Mouse (Mus musculus): ENCODE data around the gene Bcas3. TPM values are rescaled to one million over a fixed set of nuclear protein-coding genes. Genes with fewer than 3 reads are reported as not detected.

Gene Bcas3
- total RNA-seq, 2 experiments from 2014 or later, result 25.3 to 28.5 TPM

- no peak for DNase-seq
- intact Hi-C loops (cut with DNase I; ENCODE audit: low total_unique reads), result no loop called here
Measured at GRCm38 (mm10) chr11:85366168-85366567, 13.2 kb downstream of the Bcas3 start.

DNA sequence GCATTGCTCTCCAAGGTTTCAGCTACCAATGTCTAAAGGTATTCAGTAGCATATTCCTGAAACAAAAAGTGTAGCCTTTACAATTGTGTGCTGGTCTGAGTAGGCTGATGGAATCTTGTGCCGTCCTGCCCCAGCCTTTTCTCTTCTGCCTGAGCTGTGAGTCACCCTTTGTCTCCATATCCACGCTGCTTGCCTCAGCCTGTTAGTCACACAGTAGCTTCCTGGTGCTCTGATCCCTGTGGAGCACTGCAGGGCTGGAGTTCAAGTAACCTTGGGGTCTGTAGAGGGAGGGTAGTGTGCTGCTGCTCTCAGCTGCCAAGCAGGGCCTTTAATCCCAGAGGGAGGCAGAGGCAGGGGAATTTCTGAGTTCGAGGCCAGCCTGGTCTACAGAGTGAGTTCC lies 14.9 kb downstream of the Bcas3 start:
- intact Hi-C loops (cut with DNase I; ENCODE audit: low total_unique reads), result no loop called here

DNA sequence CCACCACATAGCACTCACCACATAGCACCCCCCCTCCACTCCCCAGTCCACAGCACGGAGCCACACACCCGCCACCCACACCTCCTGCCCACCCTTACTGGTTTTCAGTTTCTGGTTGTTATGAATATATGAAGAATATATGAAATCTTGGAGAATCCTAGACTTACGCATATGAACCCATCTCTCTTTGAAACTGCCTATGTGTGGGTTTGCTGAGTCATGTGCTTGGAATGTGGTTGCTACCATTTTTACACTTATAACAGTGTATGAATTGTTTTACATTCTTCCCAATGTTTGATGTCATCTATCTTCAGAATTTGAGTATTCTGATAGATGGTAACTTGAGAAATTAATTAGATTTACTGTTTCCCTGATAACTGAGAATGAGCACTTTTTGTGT lies 26.1 kb downstream of the Bcas3 start:
- no peak for DNase-seq
- intact Hi-C loops (cut with DNase I; ENCODE audit: low total_unique reads), result no loop called here

More for the DNA sequence above, 14.9 kb downstream of the Bcas3 start:
- no peak for DNase-seq

DNA sequence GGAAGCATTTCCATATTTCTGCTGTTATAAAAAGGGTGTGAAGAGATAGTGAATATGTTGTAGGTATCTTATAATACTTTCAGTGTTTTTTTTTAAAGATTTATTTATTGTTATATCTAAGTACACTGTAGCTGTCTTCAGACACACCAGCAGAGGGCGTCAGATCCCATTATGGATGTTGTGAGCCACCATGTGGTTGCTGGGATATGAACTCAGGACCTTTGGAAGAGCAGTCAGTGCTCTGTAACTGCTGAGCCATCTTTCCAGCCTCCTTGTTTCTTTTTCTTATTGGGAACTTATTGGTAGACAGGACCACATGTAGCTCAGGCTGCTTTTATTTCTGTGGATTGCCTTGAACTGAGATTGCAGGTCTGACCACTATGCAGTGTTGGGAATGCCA lies 27.1 kb downstream of the Bcas3 start:
- intact Hi-C loops (cut with DNase I; ENCODE audit: low total_unique reads), result loop anchor here (5.0 to 10.0 kb wide), 2 partner anchors 87 to 445 kb away; no protein-coding TSS in a partner anchor
- no peak for DNase-seq

GRCm38 (mm10) chr11:85382055-85382454 lies 29.1 kb downstream of the Bcas3 start:
- intact Hi-C loops (cut with DNase I; ENCODE audit: low total_unique reads), result loop anchor here (5.0 to 10.0 kb wide), 2 partner anchors 85 to 443 kb away; no protein-coding TSS in a partner anchor
- DNase-seq, result peak; percentile 47

DNA sequence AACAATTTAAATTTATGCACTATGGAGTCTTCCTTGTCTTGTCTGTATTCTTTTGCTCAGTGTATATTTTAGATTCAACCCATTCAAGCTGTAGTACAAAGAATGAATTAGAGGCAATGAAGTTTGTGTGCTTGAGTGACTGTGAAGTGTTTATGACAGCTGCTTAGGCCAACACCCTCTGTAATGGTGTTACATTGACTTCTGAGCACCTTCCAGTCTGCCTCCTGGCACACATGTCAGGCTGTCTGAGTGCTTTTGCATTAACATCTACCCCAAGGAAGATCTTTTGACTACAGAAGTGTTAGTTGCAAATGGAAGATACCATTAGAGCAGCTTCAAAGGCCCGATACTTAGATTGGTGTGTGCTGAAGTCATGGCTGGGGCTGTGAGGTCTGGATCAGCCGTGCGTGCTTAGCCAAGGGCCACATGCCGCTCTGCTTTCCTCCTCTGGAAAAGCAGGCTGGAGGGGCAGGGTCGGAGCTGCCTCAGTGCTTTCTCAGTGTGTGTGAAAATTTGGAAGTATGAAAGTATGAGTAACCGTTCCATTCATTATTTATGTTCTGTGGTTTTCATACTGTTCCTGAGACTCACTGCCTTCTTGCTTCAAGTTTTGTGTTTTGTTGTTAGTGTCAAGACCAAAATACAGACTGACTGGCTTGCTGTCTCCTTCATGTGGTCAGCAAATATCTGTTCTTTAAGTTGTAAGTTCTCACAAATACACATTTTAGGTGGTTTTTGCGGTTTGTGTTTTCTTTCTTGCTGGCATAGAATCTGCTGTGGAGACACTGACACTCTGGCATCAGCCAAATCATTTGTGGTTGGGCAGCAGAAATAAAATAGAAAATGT lies 31.2 kb downstream of the Bcas3 start:
- no peak for DNase-seq
- intact Hi-C loops (cut with DNase I; ENCODE audit: low total_unique reads), result loop anchor here (5.0 to 10.0 kb wide), 2 partner anchors 83 to 441 kb away; no protein-coding TSS in a partner anchor

DNA sequence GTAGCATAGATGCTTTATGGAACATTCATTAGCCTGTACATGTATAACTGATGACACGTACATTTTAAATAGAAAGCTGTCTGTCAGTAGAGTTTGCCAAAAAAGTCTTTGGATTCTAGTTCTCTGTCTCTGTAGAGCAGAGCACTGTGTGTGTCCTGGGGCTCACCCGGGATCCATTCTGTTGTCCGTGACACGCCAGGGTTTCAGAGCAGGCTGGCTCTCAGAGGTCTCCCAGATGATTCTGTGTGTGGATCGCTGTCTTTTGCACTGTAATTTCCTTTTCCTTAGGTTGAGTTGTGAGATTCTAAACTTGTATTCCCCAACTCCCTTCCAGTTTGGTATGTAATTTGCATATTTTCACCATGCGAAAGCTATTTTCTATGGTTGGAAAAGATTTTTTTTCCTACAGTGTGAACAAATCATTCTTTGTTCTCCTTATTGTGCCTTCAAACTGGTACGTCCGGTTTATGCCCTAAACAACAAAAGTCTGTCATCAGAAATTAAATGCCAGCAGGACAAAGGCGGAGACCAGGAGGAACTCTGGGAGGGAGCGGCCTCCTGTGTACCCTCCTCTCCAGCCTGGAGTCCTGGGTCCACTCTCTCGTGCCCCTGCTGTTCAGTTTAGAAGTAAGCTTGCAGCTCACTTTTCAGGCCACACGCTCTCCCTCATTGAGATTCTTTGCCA lies 39.4 kb downstream of the Bcas3 start:
- no peak for DNase-seq
- intact Hi-C loops (cut with DNase I; ENCODE audit: low total_unique reads), result no loop called here

GRCm38 (mm10) chr11:85392864-85393220 lies 39.9 kb downstream of the Bcas3 start:
- DNase-seq, result no peak
- intact Hi-C loops (cut with DNase I; ENCODE audit: low total_unique reads), result no loop called here

DNA sequence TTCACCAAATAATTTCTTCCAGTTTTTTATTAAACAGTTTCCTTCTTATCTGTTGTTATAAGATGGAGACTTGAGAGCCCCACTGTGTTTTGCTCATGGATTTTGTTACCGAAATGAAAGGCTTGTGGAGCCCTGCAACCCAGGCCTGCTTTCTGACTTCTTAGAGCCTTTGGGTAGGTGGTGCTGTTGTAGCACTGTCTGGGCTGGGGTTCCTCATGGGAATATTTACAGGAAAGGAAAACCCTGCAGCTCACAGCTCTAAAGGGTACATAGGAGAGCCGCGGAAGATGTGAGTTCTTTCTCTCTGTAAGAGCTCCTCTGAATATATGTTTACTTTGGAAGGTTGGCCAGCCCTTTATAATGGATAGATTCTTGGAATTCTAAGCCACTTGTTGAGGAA lies 41.0 kb downstream of the Bcas3 start:
- intact Hi-C loops (cut with DNase I; ENCODE audit: low total_unique reads), result no loop called here
- no peak for DNase-seq

DNA sequence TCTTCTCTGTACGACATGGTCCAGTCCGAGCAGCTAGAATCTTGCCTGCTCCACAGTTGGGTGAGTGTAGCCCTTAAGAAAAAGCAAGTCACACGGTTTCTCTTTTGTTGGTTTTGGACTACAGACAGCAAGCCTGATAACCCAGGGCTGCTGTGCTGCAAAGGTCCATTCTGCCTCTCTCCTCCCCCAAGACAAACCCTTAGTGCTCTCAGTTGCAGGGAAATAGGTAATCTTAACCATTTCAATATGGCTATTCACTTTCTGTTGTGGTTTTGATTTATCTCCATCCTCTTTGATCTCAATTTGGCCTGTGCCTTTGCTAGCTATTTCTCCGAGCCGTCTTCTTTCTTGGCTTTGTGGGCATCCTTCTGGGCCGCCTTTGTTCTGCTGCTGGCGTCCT lies 42.4 kb downstream of the Bcas3 start:
- no peak for DNase-seq
- intact Hi-C loops (cut with DNase I; ENCODE audit: low total_unique reads), result no loop called here

DNA sequence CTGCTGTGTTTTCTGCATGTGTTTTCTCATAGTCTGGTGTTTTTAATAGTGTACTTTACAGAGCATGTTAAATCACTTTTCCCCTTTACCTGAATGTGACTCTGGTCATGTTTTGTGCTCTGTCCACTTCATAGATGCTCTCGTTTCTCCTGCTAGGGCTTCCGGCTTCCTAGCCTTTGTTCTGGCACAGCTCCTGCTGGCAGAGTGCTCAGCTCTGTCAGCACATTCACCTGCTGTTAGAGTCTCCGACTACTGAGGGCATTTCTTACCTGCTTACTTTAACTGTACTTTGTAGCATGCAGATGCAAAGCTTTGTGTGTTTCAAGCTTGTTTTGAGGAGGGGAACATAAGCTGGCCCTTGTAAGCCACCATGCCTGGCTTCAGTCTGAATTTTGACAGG lies 53.6 kb downstream of the Bcas3 start:
- intact Hi-C loops (cut with DNase I; ENCODE audit: low total_unique reads), result no loop called here
- no peak for DNase-seq

GRCm38 (mm10) chr11:85407700-85408099 lies 54.7 kb downstream of the Bcas3 start:
- intact Hi-C loops (cut with DNase I; ENCODE audit: low total_unique reads), result no loop called here
- no peak for DNase-seq

- intact Hi-C loops (cut with DNase I; ENCODE audit: low total_unique reads), result no loop called here
- DNase-seq, result no peak
Measured at GRCm38 (mm10) chr11:85412319-85412718, 59.4 kb downstream of the Bcas3 start.

GRCm38 (mm10) chr11:85414476-85414875 lies 61.5 kb downstream of the Bcas3 start:
- intact Hi-C loops (cut with DNase I; ENCODE audit: low total_unique reads), result no loop called here
- DNase-seq, result no peak

GRCm38 (mm10) chr11:85427353-85427752 lies 74.4 kb downstream of the Bcas3 start:
- intact Hi-C loops (cut with DNase I; ENCODE audit: low total_unique reads), result no loop called here

GRCm38 (mm10) chr11:85428227-85428626 lies 75.3 kb downstream of the Bcas3 start:
- intact Hi-C loops (cut with DNase I; ENCODE audit: low total_unique reads), result no loop called here
- DNase-seq, result peak; percentile 12

More at GRCm38 (mm10) chr11:85427353-85427752, 74.4 kb downstream of the Bcas3 start:
- no peak for DNase-seq

GRCm38 (mm10) chr11:85430743-85431448 lies 77.9 kb downstream of the Bcas3 start:
- intact Hi-C loops (cut with DNase I; ENCODE audit: low total_unique reads), result no loop called here
- no peak for DNase-seq

DNA sequence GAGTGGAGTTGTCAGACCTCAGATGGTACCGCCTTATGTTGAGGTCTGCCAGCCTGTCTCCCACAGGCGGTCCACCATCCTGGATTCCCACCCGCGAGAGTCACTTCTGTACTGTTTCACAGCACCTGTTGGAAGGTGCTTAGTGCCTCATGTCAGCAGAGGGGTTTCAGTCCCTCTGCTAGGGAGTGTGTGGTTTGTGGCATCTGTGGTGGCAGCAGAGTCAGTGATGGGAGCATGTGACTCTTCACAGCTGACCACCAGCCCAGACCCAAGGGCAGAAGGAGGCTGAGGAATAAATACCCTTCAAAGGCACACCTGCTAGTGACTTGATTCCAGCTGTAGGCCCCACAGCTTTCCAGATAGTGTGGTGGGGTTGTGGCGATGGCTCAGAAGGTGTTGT lies 94.4 kb downstream of the Bcas3 start:
- intact Hi-C loops (cut with DNase I; ENCODE audit: low total_unique reads), result no loop called here
- no peak for DNase-seq

DNA sequence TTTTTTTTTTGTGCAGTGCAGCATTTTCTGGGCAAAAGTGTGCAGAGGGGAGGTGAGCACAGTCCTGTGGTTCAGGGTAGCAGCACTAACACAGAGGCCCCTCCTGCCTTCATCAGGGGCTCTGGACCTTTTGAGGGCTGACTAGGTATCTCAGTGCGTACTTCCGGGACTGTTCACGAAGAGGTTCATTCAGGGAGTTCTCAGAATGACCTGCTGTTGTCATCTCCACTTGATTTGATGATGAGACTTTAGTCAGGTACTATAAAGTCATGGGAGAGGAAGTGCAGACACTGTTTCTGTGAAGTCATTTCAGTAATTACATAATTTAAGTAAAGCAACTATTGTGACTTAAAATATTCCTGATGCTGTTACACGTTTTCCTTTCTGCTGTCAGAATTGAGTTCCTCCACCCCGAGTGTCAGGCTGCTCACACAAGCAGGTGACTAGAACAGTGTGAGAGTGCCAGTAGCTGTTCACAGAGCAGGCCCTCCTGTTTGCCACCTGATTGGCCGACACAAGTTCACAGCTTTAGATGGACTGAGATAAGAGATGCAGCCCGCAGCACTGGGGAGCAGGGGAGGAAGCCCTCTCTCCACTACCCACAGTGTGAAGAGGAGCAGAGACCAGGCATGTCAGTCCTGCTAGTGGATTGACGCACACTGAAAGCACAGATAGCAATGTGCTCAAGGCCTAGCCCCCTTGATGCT lies 100.8 kb downstream of the Bcas3 start:
- intact Hi-C loops (cut with DNase I; ENCODE audit: low total_unique reads), result no loop called here
- DNase-seq, result no peak

DNA sequence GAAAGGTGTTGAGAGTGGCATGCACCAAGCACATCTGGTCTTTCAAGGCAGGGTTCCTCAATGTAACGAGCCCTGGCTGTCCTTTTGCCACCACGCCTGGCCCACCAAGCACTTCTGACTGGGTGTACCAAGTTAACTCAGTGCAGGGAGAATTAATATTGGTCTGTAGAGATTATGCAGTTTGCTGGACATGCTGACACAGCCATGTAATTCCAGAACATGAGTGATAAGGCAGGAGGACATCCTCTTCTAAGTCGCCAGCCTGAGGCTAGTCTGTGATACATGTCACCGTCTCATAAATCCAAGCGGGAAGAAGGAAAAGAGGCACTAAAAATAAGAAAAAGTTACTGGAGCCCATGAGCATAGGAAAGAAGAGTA lies 101.3 kb downstream of the Bcas3 start:
- intact Hi-C loops (cut with DNase I; ENCODE audit: low total_unique reads), result no loop called here
- no peak for DNase-seq
